Mouse (Mus musculus) embryonic stem cell, embryonic (primary cell): ENCODE data around the gene Abcc6.

Source experiments
- CTCF ChIA-PET, 4 experiments: fragments of 300-600 bp in 2 of 4; fragments of 350-600 bp in 2 of 4; sonication (Branson Sonifier 250); formaldehyde crosslinking; loops; one replicate each; lab custom pipeline; 2022; ENCODE audit warnings: inconsistent platforms in 2 of 4; lab: Charles Lee
- POLR2A ChIA-PET, 4 experiments: fragments of 300-600 bp in 2 of 4; fragments of 350-600 bp in 2 of 4; sonication (Branson Sonifier 250); formaldehyde crosslinking; loops; one replicate each; lab custom pipeline; 2022; ENCODE audit warnings: antibody characterized with exemption in 4 of 4, inconsistent platforms in 1 of 4; lab: Charles Lee

Abcc6 gene

GRCm38 (mm10) chr7:46034991-46035390 is 4.9 kb upstream of the Abcc6 start:
- POLR2A ChIA-PET: interaction anchor here in 2 of 4 experiments (0.5 to 3.4 kb wide), 7 partner anchors 8 to 338 kb away, joined by 3 to 9 read pairs (median 3); no protein-coding TSS in a partner anchor
- CTCF ChIA-PET: interaction anchor here in 1 of 4 experiments (0.8 kb wide), 1 partner anchor 18 kb away, joined by 3 read pairs; no protein-coding TSS in a partner anchor

GRCm38 (mm10) chr7:46033870-46034337 is 3.8 kb upstream of the Abcc6 start:
- ChIA-PET CTCF (interaction anchor here in 2 of 4 experiments (0.6 to 1.6 kb wide), 9 partner anchors 8 to 442 kb away, joined by 3 to 8 read pairs (median 4); partner anchors contain the start of gene Kdelr1 (in 1 of the 2)), POLR2A (interaction anchor here in 3 of 4 experiments (0.6 to 3.4 kb wide), 14 partner anchors 9 to 536 kb away, joined by 3 to 9 read pairs (median 3); partner anchors contain the start of gene Sphk2 (in 1 of the 3))

- POLR2A ChIA-PET: interaction anchor here in 3 of 4 experiments (0.5 to 3.4 kb wide), 21 partner anchors 8 to 639 kb away, joined by 3 to 9 read pairs (median 3); partner anchors contain the start of genes Sphk2 (in 2 of the 3), Syngr4 (in 1 of the 3) and Tmem143 (in 1 of the 3)
- CTCF ChIA-PET: interaction anchor here (0.5 to 1.6 kb wide), 13 partner anchors 8 to 1569 kb away, joined by 3 to 8 read pairs (median 4); partner anchors contain the start of genes Ccdc114 (in 1 of the 4) and Kdelr1 (in 1 of the 4)
Measured at GRCm38 (mm10) chr7:46033109-46033869, 3.2 kb upstream of the Abcc6 start, which contains the start of gene Nomo1. TSS of gene Nomo1 (plus strand) at chr7:46033698.

GRCm38 (mm10) chr7:46031075-46031474 is 973 bp upstream of the Abcc6 start:
- CTCF ChIA-PET: no interaction called here

GRCm38 (mm10) chr7:46029299-46030144 is 580 bp downstream of the Abcc6 start:
- ChIA-PET CTCF (interaction anchor here in 3 of 4 experiments (0.6 to 1.2 kb wide), 7 partner anchors 11 to 814 kb away, joined by 3 to 5 read pairs (median 4); partner anchors contain the start of genes Gys1 (in 1 of the 3), Lmtk3 (in 1 of the 3) and Tead2 (in 1 of the 3)), POLR2A (interaction anchor here in 2 of 4 experiments (0.7 to 1.8 kb wide), 8 partner anchors 12 to 686 kb away, joined by 3 to 7 read pairs (median 4); partner anchors contain the start of gene Cyth2 (in 1 of the 2))

More at GRCm38 (mm10) chr7:46031075-46031474, 973 bp upstream of the Abcc6 start:
- POLR2A ChIA-PET: interaction anchor here in 1 of 4 experiments (1.4 kb wide), 1 partner anchor 13 kb away, joined by 3 read pairs; no protein-coding TSS in a partner anchor

- POLR2A ChIA-PET: interaction anchor here in 2 of 4 experiments (1.0 to 1.8 kb wide), 4 partner anchors 11 to 28 kb away, joined by 3 to 7 read pairs (median 5); no protein-coding TSS in a partner anchor
- CTCF ChIA-PET: interaction anchor here in 1 of 4 experiments (0.6 to 1.1 kb wide), 2 partner anchors 26 to 813 kb away, joined by 3 to 4 read pairs; partner anchors contain the start of gene Tead2
Measured at GRCm38 (mm10) chr7:46028681-46029080, 1.4 kb downstream of the Abcc6 start.

- CTCF ChIA-PET: no interaction called here
- POLR2A ChIA-PET: interaction anchor here in 2 of 4 experiments (0.7 to 1.6 kb wide), 3 partner anchors 7 to 608 kb away, joined by 3 to 5 read pairs (median 4); no protein-coding TSS in a partner anchor
Measured at GRCm38 (mm10) chr7:46025436-46025835, 4.7 kb downstream of the Abcc6 start.

- CTCF ChIA-PET: interaction anchor here in 1 of 4 experiments (0.9 kb wide), 1 partner anchor 7 kb away, joined by 3 read pairs; no protein-coding TSS in a partner anchor
- POLR2A ChIA-PET: no interaction called here
Measured at GRCm38 (mm10) chr7:46021951-46022350, 8.2 kb downstream of the Abcc6 start.

GRCm38 (mm10) chr7:46019594-46019993 is 10.5 kb downstream of the Abcc6 start:
- ChIA-PET CTCF (interaction anchor here in 2 of 4 experiments (0.5 to 0.8 kb wide), 2 partner anchors 69 to 653 kb away, joined by 6 to 10 read pairs; partner anchors contain the start of gene Ppfia3 (in 1 of the 2)), POLR2A (interaction anchor here in 1 of 4 experiments (0.7 kb wide), 1 partner anchor 33 kb away, joined by 3 read pairs; no protein-coding TSS in a partner anchor)

GRCm38 (mm10) chr7:46013266-46014010 is 16.7 kb downstream of the Abcc6 start:
- CTCF ChIA-PET: interaction anchor here (0.6 to 1.6 kb wide), 15 partner anchors 10 to 274 kb away, joined by 3 to 8 read pairs (median 4); partner anchors contain the start of genes Ccdc114 (in 1 of the 4), Kdelr1 (in 1 of the 4), Nomo1 (in 1 of the 4) and Syngr4 (in 1 of the 4)
- POLR2A ChIA-PET: interaction anchor here in 3 of 4 experiments (1.0 to 2.2 kb wide), 20 partner anchors 10 to 296 kb away, joined by 3 to 12 read pairs (median 4); partner anchors contain the start of genes Sphk2 (in 2 of the 3), Syngr4 (in 2 of the 3) and Tmem143 (in 2 of the 3)

GRCm38 (mm10) chr7:46012121-46012520 is 18.0 kb downstream of the Abcc6 start:
- ChIA-PET CTCF (no interaction called here), POLR2A (interaction anchor here in 3 of 4 experiments (0.6 to 2.0 kb wide), 5 partner anchors 10 to 295 kb away, joined by 3 to 12 read pairs (median 4); partner anchors contain the start of gene Sphk2 (in 1 of the 3))

- POLR2A ChIA-PET: interaction anchor here in 1 of 4 experiments (0.6 kb wide), 1 partner anchor 190 kb away, joined by 3 read pairs; no protein-coding TSS in a partner anchor
Measured at GRCm38 (mm10) chr7:46009578-46009977, 20.5 kb downstream of the Abcc6 start.

GRCm38 (mm10) chr7:46002748-46003147 is 27.4 kb downstream of the Abcc6 start:
- CTCF ChIA-PET: interaction anchor here (0.5 to 1.9 kb wide), 38 partner anchors 10 to 266 kb away, joined by 3 to 15 read pairs (median 4); partner anchors contain the start of genes Abcc6 (in 1 of the 4) and Kdelr1 (in 1 of the 4)
- POLR2A ChIA-PET: interaction anchor here in 2 of 4 experiments (0.6 to 2.3 kb wide), 6 partner anchors 10 to 106 kb away, joined by 3 to 12 read pairs (median 4); partner anchors contain the start of genes Tmem143 (in 2 of the 2) and Syngr4 (in 1 of the 2)

More at GRCm38 (mm10) chr7:46009578-46009977, 20.5 kb downstream of the Abcc6 start:
- CTCF ChIA-PET: interaction anchor here in 3 of 4 experiments (0.6 to 2.2 kb wide), 8 partner anchors 32 to 270 kb away, joined by 3 to 8 read pairs (median 3); no protein-coding TSS in a partner anchor

- POLR2A ChIA-PET: interaction anchor here in 1 of 4 experiments (0.6 kb wide), 1 partner anchor 425 kb away, joined by 3 read pairs; no protein-coding TSS in a partner anchor
- CTCF ChIA-PET: no interaction called here
Measured at GRCm38 (mm10) chr7:46000577-46000976, 29.5 kb downstream of the Abcc6 start.

GRCm38 (mm10) chr7:45992470-45992869 is 37.6 kb downstream of the Abcc6 start:
- POLR2A ChIA-PET: no interaction called here
- CTCF ChIA-PET: interaction anchor here in 1 of 4 experiments (1.5 kb wide), 1 partner anchor 11 kb away, joined by 3 read pairs; no protein-coding TSS in a partner anchor
